Mouse (Mus musculus) megakaryocyte, embryonic 14.5 days (primary cell): ENCODE measurements at regions not wholly inside any gene's neighbourhood (a gene's known extent, or its start where the extent isn't known, plus 50 kb on each side); places are given as distances from the start of the nearest gene placed in this dataset.

Experiments
- FLI1 ChIP-seq: IDR thresholded peaks from 2 replicates; pipeline ENCODE4 v1.6.1; 2012; ENCODE audit warnings: low read length, inconsistent platforms, mixed read lengths
- GATA1 ChIP-seq: IDR thresholded peaks from 3 replicates; pipeline ENCODE4 v1.6.1; 2012; ENCODE audit warnings: mixed read lengths, low read length, inconsistent platforms, borderline replicate concordance

DNA sequence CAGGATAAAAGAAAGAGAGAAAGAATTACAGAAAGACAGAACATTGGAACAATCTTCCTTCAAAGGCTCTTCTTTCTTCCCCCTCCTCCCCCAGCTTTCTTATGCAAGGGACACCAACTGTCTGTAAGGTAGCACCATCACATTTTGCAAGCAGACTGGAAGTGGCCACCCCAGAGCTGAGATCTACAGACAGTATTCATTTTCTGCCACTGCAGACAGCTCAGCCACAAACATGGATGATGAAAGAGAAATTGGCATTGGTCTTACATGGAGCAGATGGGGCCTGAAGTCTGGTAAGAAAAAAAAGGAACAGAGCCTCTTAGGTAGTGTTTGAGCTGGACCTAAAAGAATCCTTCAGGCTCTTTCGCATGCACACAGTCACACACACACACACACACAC lies 428.9 kb upstream of the Zfp462 start:
- TF ChIP-seq GATA1 (no peak), FLI1 (no peak)
